Mouse (Mus musculus): ENCODE measurements around the gene Bag2.
"Not testable (repeated sequence)": the region's sequence is repeated elsewhere in the genome, so short reads cannot be mapped to it uniquely, and the experiment has no call there.

The Bag2 gene

DNA sequence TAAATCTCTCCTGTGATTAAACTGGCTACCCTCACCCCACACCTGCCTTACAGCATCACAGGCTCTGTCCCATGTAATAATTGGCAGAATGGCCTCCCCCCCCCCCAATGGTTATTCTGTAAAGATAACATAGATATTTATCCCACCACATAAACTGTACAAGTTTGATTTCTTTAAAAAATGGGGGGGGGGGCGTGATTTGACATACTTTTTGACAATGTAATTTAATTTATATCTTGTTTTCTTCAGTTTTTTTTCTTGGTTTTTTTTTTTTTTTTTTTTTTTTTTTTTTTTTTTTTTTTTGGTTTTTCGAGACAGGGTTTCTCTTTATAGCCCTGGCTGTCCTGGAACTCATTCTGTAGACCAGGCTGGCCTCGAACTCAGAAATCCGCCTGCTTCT lies 7.9 kb downstream of the Bag2 start:
- DNase-seq (ENCODE audit: low spot score in 2 of 2) = not testable (repeated sequence)

DNA sequence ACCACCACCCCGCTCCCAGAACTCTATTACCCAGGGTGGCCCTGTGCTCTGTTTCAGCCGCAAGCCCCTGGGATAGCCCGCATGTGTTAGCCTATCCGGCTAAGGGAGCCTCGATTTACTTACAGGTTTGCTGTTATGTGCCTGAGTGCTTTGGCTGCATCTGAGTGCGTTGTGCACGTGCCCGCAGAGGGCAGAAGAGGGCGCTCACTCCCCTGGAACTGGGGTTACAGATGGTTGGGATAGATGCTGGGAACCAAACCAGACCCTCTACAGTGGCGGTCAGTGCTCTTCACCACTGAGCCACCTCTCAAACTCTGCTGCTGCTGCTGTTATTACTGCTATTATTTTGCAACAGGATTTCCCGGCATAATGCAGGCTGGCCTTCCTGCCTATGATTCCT lies 8.5 kb downstream of the Bag2 start:
- no peak for DNase-seq (ENCODE audit: low spot score in 2 of 2)

DNA sequence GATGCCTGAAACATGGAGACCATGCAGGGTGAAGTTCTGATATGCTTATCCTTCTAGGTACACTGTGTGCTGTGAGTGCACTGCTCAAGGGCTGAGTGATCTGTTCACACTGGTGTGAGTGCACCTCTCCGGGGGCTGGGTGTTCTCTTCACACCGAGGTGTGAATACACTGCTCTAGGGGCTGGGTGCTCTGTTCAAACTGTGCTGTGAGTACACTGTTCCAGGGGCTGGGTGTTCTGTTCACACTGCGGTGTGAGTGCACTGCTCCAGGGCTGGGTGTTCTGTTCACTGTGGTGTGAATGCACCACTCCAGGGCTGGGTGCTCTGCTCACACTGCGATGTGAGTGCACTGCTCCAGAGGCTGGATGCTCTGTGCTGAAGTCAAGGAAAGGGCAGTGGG lies 11.7 kb downstream of the Bag2 start:
- DNase-seq (ENCODE audit: low spot score in 2 of 2) = no peak

DNA sequence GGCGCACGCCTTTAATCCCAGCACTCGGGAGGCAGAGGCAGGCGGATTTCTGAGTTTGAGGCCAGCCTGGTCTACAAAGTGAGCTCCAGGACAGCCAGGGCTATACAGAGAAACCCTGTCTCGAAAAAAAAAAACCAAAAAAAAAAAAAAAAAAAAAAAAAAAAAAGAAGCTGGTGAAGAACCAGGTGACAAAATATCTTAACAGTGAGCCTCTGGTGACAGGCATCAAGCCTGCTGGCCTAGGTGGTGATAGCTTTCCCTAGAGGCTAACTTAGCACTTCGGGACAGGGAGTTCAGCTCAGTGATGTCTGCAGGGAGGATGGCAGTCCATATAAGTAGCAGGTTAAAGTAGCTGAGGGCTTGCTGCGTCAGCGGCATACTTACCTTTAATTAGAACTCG lies 12.8 kb downstream of the Bag2 start:
- DNase-seq (ENCODE audit: low spot score in 2 of 2) = not testable (repeated sequence)

DNA sequence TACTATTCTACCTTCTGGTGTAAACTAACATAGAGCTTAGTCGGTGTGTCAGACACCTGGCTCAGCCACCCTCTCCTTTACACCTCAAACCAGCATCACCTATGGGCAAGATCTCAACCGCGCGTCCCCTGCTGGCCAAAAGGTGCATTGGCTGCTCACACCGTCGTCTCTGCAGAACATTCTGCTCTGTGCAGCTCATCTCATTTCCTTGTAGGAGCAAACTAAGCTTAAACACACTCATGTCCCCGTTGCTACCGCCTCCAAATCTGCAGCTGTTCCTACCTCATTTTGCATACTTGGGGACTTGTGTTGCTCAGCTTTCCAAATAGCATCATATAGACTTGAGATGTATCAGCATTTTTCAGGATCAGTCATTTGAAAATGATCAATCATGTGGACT lies 14.7 kb downstream of the Bag2 start:
- DNase-seq (ENCODE audit: low spot score in 2 of 2) = no peak

DNA sequence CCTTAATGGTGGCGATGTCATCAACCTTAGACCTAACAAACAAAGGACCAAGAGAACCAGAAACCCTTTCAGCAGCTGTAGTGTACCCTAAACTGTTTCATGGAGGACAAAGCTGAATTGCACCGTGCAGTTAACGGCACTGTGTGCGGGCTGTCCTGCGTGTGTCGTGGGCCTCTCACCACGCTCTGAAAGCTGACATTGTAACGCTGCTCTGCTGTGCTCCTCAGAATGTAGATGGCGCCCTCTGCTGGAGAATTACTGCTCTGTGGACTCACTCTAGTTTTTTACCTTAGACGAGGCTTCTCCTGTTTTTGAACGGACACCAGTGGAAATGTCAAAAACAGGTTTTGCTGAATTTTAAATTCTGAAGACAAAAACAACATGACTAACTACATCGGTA lies 18.3 kb downstream of the Bag2 start:
- DNase-seq (ENCODE audit: low spot score in 2 of 2) = peak; percentile 52 to 61

DNA sequence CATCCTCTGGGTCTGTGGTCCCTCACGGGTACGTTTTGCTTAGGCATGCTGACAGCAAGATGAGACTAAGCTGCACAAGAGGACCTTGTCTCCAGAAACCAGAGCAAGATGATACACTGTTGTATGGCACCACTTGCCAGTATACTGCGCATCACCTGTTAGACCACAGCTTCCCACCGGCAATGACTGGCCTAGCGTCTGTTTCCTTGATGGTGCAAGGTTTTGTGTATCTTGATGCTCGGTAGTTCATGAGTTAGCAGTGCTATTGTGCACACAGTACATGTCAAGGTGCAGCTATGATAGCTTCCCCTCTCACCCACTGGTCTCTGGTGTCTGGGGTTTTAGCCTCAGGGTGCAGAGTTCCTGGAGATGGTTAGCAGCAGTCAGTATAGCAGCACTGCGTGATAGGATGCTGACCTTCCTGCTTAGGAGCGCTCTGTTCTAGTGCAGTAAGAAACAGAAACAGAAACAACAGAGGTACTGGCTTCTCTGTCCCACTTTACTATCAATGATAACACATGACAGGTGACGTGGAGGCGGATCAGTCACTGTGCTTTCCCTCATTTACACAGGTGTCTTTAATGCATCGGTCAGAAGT lies 18.8 kb downstream of the Bag2 start:
- no peak for DNase-seq (ENCODE audit: low spot score in 2 of 2)

DNA sequence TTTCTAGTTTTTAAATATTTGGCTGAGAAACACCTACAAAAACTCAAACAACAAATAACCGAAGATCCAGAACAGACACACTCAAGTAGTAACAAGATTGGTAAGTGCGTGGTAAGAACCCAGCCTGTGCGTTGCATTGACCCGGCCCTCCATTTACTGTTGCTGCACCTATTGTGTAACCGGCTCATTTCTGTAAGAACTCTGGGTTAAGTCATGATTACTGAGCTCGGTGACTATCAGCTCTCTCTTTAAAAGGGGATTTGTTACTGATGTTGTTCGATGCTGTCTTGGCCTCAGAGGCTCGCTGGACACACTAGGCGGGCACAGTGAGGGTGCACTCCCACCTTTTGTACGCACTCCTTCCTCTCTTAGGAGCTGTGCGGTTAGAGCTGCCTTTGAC lies 19.3 kb downstream of the Bag2 start:
- no peak for DNase-seq (ENCODE audit: low spot score in 2 of 2)

DNA sequence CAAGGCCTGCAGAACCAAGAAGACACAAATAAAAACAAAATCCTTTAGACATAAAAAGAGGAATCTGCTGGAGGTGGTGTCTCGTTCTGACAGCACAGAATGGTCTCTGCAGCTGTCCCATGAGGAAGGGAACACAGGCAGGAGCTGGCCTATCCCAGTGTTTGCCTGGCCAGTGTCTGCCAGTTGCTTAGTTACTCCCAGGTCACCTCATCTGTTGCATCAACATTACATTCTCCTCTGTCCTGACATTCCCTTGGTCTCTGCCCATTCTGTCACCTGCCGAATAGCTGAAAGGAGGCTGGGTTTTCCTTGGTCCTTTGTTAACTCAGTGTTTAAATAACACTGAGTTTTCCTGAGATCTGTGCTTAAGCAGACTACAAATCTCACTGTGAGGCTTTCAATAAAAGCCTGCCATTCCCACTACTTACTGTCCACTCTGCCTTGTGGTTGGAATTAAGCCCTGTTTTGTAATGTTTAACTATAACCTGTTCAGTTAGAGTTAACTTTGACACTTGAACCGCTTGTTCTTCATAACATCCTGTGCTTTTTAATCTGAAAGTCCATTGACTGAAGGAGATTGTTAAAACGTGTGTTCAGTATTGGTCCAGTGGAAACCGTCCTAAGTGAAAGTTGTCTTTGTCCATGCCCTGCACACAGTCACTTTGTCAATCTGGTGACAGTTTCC lies 23.5 kb downstream of the Bag2 start:
- DNase-seq (ENCODE audit: low spot score in 2 of 2) = no peak

DNA sequence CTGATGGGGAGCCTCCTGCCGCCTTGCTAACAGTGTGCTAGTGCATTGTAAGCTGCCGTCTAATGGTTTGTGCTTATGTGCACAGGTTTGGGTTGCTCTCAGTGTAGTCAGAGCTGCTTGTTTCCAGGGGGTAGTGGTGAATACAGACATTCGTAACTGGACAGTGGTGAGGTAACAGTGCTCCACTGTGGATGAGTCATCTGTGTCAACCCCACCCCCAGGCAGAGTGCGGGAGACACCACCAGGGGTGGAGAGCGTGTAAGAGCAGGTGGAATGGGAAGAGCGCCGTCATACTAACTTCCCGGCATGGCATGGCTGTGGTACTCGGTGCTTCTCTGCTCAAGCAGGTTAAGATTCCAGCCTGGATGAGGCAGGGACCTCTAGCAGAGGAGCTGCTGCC lies 24.6 kb downstream of the Bag2 start:
- DNase-seq (ENCODE audit: low spot score in 2 of 2) = no peak

DNA sequence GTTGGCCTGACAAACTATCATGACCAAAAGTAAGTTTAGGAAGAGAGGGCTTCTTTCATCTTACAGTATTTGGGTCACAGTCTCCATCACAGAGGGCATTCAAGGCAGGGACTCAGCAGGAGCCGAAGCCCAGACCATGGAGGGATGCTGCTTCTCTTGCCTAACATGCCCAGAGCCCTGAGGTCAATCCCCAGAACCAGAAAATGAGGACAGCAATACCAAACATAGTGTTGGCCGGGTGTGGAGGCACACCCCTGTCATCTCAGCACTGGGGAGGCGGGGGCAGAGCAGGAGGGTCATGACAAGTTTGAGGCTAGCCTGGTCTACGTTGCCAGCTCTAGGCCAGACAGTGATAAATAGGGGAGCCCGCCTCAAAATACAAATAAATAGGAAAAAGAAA lies 32.5 kb downstream of the Bag2 start:
- no peak for DNase-seq (ENCODE audit: low spot score in 2 of 2)

DNA sequence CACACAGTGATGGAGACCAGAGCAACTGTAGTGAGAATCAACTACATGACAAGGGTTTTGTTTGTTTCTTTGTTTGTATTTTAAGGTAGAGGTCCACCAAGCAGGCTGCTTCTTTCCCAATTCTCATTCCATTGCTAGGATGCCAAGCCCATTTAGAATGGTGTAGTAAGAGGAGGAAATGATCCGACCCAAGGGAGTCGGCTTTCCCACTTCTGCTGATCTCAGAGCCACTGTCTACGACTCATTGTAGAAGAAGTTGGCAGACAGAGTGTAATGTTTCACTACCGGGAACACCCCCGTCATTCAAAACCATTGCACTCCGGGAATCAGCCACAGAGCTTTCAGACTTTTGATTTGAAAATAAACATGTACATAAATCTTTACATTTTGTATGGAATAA lies 33.1 kb downstream of the Bag2 start:
- no peak for DNase-seq (ENCODE audit: low spot score in 2 of 2)

DNA sequence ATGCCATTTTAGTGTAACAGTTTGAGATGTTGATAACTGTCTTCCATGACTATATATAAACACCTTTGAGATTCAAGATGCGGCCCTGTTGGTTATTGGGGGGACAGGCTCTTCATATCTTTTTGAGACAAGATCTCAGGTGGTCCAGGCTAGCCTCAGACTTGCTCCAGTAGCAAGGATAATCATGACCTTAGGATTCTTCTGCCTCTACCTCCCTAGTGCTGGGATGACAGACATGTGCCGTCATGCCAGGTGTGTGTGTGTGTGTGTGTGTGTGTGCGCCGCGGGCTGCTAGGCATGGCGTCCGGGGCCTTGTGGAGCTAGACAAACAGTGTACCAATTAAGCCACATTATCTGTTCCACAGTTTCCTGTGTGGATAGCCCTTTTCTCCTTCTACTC lies 36.6 kb downstream of the Bag2 start:
- DNase-seq (ENCODE audit: low spot score in 2 of 2) = no peak

DNA sequence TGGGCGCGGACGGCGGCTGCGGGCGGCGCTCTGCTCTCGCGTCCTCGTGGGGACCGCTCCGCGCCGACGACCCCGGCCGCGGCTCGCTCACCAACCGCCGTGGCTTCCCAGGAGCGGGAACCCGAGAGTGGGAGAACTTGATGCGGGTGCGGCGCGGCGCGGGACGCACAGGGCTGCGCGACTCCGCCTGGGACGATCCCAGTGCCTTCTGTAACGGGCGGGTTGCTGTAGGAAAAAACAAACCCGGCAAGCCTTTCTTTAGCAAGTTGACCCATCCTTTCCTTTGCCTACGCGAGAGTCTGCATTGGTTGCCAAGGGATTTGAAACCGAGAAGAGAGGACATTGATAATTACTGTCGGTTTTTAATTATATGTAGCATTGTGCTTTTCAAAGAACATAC lies 37.4 kb downstream of the Bag2 start:
- no peak for DNase-seq (ENCODE audit: low spot score in 2 of 2)

DNA sequence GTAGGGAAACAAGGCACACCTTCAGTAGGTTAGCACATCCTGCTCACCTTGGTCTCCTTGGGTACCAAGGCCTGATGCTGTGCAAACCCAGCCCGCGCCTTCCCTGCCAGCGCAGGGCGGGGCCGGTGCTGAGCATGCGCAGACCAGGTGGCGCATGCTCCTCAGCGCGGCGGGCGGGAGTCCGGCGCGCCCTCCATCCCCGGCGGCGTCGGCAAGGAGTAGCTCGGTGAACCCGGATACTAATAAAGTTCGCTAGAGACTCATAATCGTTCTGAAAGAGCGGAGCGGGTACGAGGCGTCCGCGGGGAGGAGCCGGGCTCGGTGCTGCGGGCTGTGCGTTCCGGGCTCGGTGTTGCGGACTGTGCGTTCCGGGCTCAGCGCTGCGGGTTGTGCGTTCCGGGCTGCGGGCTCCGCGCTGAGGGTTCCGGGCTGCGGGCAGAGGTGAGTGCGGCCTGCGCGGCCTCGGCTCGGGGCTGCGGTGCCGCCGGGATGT lies 37.8 kb downstream of the Bag2 start, which contains the start of gene Rab23:
Gene Rab23 (plus strand): TSS at position 155 of the 493 bp plus-strand sequence.
- DNase-seq (ENCODE audit: low spot score in 2 of 2) = peak; percentile 72 to 82

DNA sequence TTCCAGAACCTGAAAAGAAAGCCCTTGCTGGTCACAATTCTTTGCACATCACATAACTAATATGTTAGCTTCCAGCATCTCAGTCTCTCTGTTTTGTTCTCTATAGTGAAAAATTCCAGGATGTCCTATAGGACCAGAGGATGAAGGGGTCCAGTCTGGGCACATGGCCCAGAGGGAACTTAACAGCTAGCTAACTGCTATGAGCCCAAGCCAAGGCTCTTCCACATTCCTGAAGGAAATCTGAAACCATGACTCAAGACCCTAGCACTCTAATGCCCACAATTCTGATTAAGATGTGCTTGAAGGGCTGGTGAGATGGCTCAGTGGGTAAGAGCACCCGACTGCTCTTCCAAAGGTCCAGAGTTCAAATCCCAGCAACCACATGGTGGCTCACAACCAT lies 40.0 kb downstream of the Bag2 start:
- no peak for DNase-seq (ENCODE audit: low spot score in 2 of 2)

DNA sequence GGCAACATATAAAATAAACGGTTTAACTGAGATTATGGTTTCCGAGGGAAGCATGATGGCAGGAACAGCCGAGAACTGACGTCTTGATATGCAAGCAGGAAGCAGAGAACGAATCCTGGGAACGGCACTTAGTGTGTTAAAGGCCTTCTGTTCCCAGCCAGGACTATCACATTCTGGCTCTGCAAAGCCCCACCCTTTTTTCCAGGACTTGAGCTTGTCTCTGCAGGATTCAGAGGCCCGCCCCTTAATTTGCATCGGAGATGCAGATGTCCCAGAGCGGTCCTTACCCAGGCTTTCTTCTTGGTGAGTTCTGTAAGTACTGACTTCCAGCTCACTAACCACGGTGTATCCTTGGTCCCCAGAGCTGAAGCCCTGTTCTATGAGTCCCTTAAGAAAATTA lies 42.8 kb downstream of the Bag2 start:
- DNase-seq (ENCODE audit: low spot score in 2 of 2) = no peak

DNA sequence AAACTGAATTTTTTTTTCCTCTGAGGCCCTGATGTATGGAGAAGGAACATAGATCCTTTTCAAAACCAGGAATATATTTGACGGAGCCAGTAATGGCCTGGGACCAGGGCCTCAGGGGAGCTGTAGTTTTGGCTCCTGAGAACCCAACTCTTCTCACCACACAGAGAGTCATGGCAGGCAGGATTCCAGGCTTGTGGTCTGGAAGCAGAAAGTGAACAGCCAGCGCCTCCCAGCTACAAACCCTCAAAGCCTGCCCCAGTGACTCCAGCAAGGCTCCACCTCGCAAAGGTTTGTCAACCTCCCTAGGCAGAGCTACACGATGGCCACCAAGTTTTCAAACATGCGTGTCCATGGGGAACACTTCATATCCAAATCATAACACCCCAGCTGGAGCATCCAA lies 45.6 kb downstream of the Bag2 start:
- DNase-seq (ENCODE audit: low spot score in 2 of 2) = no peak

DNA sequence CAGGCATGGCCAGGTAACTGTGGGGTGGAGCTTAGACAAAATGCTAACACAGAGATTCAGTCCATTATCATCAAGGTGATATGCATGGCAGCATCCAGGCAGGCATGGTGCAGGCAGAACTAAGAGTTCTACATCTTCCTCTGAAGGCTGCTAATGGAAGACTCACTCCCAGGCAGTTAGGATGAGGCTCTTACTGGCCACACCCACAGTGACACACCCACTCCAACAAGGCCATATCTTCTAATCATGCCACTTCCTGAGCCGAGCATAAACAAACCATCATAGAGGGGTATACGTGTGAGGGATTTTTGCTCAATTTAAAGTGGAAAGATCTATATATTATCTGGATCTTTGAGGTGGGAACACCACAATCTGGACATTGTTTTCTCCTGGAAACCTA lies 48.0 kb downstream of the Bag2 start:
- DNase-seq (ENCODE audit: low spot score in 2 of 2) = no peak

DNA sequence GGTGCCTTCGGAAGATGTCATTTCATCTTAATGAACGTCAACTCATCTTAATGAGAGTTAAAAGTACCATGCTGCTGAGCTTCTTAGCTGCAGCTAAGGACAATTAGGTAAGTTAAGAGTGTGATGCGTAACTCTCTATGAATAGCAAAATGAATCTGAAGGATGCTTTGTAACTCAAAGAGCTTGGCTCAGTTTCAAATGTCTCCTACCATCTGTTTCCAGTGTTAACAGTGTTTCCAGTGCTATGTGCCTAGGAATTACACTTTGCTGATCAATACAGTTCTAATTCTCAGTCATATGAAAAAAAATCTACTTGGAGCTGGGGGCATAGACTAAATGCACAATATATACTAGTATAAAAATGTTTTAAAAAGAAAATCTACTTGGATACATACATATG lies 56.4 kb downstream of the Bag2 start:
- no peak for DNase-seq (ENCODE audit: low spot score in 2 of 2)

DNA sequence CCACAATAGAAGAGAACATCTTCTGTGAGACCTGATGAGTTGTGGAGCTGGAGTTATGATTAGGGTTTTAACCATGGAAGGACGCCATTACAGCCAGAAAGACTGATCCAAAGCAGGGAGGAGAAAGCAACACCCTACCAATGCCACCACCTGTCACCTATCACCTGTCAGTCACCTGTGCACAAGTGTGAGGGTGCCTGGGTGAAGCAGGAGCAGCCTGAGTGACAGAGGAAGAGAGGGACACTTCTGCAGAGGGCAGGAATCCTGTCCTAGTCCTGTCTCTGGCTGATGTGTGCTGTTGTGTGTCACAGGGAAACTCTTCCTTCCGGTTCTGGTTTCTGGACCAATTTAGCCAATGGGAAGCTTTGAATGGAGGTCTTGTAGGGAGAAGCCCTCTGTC lies 61.6 kb downstream of the Bag2 start:
- DNase-seq (ENCODE audit: low spot score in 2 of 2) = no peak
